Mouse (Mus musculus) megakaryocyte, embryonic 14.5 days (primary cell): ENCODE measurements at regions not wholly inside any gene's neighbourhood (a gene's known extent, or its start where the extent isn't known, plus 50 kb on each side); places are given as distances from the start of the nearest gene placed in this dataset.

ENCODE experiments used
- FLI1 ChIP-seq: IDR thresholded peaks from 2 replicates; pipeline ENCODE4 v1.6.1; 2012; ENCODE audit warnings: low read length, inconsistent platforms, mixed read lengths
- GATA1 ChIP-seq: IDR thresholded peaks from 3 replicates; pipeline ENCODE4 v1.6.1; 2012; ENCODE audit warnings: mixed read lengths, low read length, inconsistent platforms, borderline replicate concordance

DNA sequence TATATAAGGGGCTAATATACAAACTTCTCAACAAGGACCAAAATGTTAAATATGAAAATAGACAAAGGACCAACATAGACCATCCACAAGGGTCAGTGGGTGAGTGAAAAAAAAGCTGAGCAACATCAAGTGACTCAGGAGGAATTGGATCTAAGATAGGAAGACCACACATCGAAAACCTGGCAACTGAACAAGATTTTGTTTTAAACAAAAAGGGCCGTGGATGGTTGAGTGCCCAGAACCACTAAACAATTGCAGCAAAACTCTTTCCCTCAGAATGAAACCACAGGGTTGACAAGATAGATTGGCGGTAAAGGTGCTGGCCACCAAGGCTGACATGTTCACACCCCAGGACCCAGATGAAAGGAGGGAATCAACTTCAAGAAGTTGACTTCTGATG is 215.7 kb upstream of the Gm5148 start:
- TF ChIP-seq GATA1 (no peak), FLI1 (no peak)
